Mouse (Mus musculus) ES-Bruce4 (cell line): ENCODE measurements around the gene Tmem150b.

Experiments
- CTCF ChIP-seq: IDR thresholded peaks from one replicate; pipeline ENCODE4 v1.8.1; 2011; ENCODE audit warnings: low read depth, low read length
- EP300 ChIP-seq: IDR thresholded peaks from 2 replicates; pipeline ENCODE4 v1.6.1; 2011; ENCODE audit warnings: low read depth, low read length; ENCODE audit not compliant: insufficient read depth
- POLR2A ChIP-seq: IDR thresholded peaks from one replicate; pipeline ENCODE4 v1.8.1; 2011; ENCODE audit warnings: low read length; ENCODE audit not compliant: insufficient read depth

- TF ChIP-seq CTCF (no peak), POLR2A (no peak), EP300 (no peak)
Measured at GRCm38 (mm10) chr7:4690387-4690786, 34.7 kb downstream of the Tmem150b start, which contains the start of gene Brsk1.
